Mouse (Mus musculus) forebrain, embryonic 10.5 days (tissue): ENCODE measurements around the gene Exoc1. TPM values are rescaled to one million over a fixed set of nuclear protein-coding genes. Genes with fewer than 3 reads are reported as not detected.
A peak's percentile ranks its signal among the peaks of the same experiment; 100 is the strongest.

Experiments used
- DNase-seq: peaks from one replicate; pipeline ENCODE4 v3.0.0-alpha.2; 2017; ENCODE audit warnings: low spot score; ENCODE audit errors: extremely low spot score
- H3K27ac ChIP-seq: fragments of 300-500 bp; sonication (generic); 2 replicates; pipeline ENCODE4 v1.5.1; 2016; ENCODE audit warnings: mild to moderate bottlenecking
- H3K27me3 ChIP-seq: fragments of 300-500 bp; sonication (generic); 2 replicates; pipeline ENCODE4 v1.6.1; 2016; ENCODE audit warnings: mild to moderate bottlenecking; ENCODE audit not compliant: poor library complexity, severe bottlenecking
- H3K36me3 ChIP-seq: fragments of 300-500 bp; sonication (generic); replicated peaks from 2 replicates; pipeline ENCODE4 v1.6.1; 2016; ENCODE audit warnings: mild to moderate bottlenecking, moderate library complexity
- H3K4me1 ChIP-seq: fragments of 300-500 bp; sonication (generic); 2 replicates; pipeline ENCODE4 v1.6.1; 2016
- H3K4me3 ChIP-seq: fragments of 300-500 bp; sonication (generic); 2 replicates; pipeline ENCODE4 v1.5.1; 2016; ENCODE audit warnings: mild to moderate bottlenecking, moderate library complexity
- H3K9me3 ChIP-seq: fragments of 300-500 bp; sonication (generic); 2 replicates; pipeline ENCODE4 v1.6.1; 2016; ENCODE audit warnings: mild to moderate bottlenecking, moderate library complexity
- WGBS: fragments of 180-500 bp; shearing (Covaris S2); methylation state at CpG from one replicate; pipeline ENCODE4 v1.1.7; 2016; 5-methylcytosine and 5-hydroxymethylcytosine counted together
- polyA plus RNA-seq: library from polyadenylated mRNA; unstranded; fragments of >200 nt; fragmentation: Nextera tagmentation; extraction: Ambion mirVana; gene quantifications from 2 replicates; pipeline ENCODE4 v1.2.1, GENCODE M21; 2016

Exoc1 gene
- polyA plus RNA-seq, 1 experiment from 2014 or later, result 45.6 TPM

- WGBS, result 92% methylated on average over 8 of the region's 8 CpGs
Observed at GRCm38 (mm10) chr5:76550426-76550825, 21.3 kb downstream of the Exoc1 start.

GRCm38 (mm10) chr5:76565321-76565720, 36.2 kb downstream of the Exoc1 start:
- peaks cover 90% of the 10 kb centered on the region for H3K36me3 ChIP-seq
- WGBS, result 32% methylated on average over 3 of the region's 3 CpGs

More at GRCm38 (mm10) chr5:76550426-76550825, 21.3 kb downstream of the Exoc1 start:
- no peak overlapping the region for H3K27ac ChIP-seq
- H3K4me1 ChIP-seq, result no peaks in the 10 kb centered on the region
- H3K36me3 ChIP-seq, result peaks cover 55% of the 10 kb centered on the region
- H3K4me3 ChIP-seq, result no peak overlapping the region
- no peak for DNase-seq
- no peaks in the 10 kb centered on the region for H3K27me3 ChIP-seq
- H3K9me3 ChIP-seq, result no peaks in the 10 kb centered on the region

GRCm38 (mm10) chr5:76574251-76574650, 45.1 kb downstream of the Exoc1 start:
- 82% methylated on average over 7 of the region's 7 CpGs for WGBS
- no peaks in the 10 kb centered on the region for H3K27me3 ChIP-seq
- H3K9me3 ChIP-seq, result peaks cover 12% of the 10 kb centered on the region
- H3K36me3 ChIP-seq, result peaks cover 30% of the 10 kb centered on the region
- H3K4me3 ChIP-seq, result no peak overlapping the region
- no peak for DNase-seq
- no peak overlapping the region for H3K27ac ChIP-seq
- no peaks in the 10 kb centered on the region for H3K4me1 ChIP-seq

More at GRCm38 (mm10) chr5:76565321-76565720, 36.2 kb downstream of the Exoc1 start:
- no peak overlapping the region for H3K4me3 ChIP-seq
- H3K27me3 ChIP-seq, result no peaks in the 10 kb centered on the region
- H3K27ac ChIP-seq, result no peak overlapping the region
- H3K9me3 ChIP-seq, result no peaks in the 10 kb centered on the region
- no peaks in the 10 kb centered on the region for H3K4me1 ChIP-seq
- DNase-seq, result peak; percentile 63

- no peaks in the 10 kb centered on the region for H3K4me1 ChIP-seq
- peaks cover 12% of the 10 kb centered on the region for H3K9me3 ChIP-seq
- 67% methylated on average over 3 of the region's 3 CpGs for WGBS
- 0 out of 2 replicates have a peak, but pooled peaks cover 4% of the 10 kb centered on the region for H3K36me3 ChIP-seq
- no peak overlapping the region for H3K27ac ChIP-seq
- DNase-seq, result no peak
- no peak overlapping the region for H3K4me3 ChIP-seq
- no peaks in the 10 kb centered on the region for H3K27me3 ChIP-seq
Observed at GRCm38 (mm10) chr5:76577026-76577425, 47.9 kb downstream of the Exoc1 start.

DNA sequence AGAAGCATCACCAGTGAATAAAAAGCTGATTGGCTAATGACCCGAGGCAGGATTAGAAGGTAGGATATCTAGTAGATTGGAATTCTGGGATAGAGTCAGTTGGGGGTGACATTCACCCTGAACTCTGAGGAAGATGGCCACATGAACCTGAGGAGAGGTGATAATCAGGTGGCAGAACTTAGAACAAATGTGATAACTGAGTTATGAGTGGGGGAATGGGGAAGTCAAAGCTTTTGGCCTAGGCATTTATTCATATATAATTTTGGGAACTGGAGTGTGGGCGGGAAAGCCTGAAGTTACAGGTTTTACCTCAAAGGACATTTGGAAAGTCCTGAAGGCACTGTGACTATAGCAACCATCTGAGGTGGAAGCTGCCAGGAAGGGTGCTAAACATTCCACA, 56.3 kb downstream of the Exoc1 start:
- H3K4me3 ChIP-seq, result no peak overlapping the region
- H3K27ac ChIP-seq, result no peak overlapping the region
- no peaks in the 10 kb centered on the region for H3K27me3 ChIP-seq
- 93% methylated on average over 2 of the region's 2 CpGs for WGBS
- no peaks in the 10 kb centered on the region for H3K9me3 ChIP-seq
- no peak for DNase-seq
- H3K36me3 ChIP-seq, result no peaks in the 10 kb centered on the region
- H3K4me1 ChIP-seq, result peaks cover 15% of the 10 kb centered on the region

GRCm38 (mm10) chr5:76588551-76589283, 59.6 kb downstream of the Exoc1 start, which contains the start of gene Cep135:
Gene Cep135, plus strand, starts transcription at chr5:76588698.
- Histone ChIP-seq H3K27me3 (no peaks in the 10 kb centered on the region), H3K9me3 (no peaks in the 10 kb centered on the region), H3K4me1 (peaks cover 17% of the 10 kb centered on the region), H3K27ac (peak within 1 kb of the TSS; percentile 98), H3K4me3 (peak within 1 kb of the TSS; percentile 89), H3K36me3 (peaks cover 22% of the 10 kb centered on the region)
- under 1% methylated on average over 92 of the region's 92 CpGs for WGBS
- peak; percentile 89 for DNase-seq

DNA sequence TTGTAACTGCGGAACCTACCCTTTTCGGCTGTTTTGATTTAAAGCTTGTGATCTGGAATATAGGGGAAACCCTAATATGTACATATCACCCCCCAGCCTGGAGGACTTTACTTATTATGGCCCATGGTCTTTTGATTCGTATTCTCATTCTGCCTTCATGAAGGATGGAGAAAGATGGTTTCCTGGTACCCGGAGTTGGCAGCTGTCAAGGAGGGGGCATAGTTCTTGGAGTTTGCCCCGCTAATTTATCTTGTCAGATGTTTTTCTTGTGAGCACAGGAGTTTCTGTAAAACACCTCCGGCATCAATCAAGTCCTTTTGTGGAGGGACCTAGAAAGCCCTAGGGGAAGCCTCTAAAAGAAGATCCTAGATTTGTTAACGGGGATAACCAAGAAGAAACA, 60.2 kb downstream of the Exoc1 start:
- peak overlapping the region; percentile 98 for H3K27ac ChIP-seq
- H3K36me3 ChIP-seq, result peaks cover 28% of the 10 kb centered on the region
- H3K27me3 ChIP-seq, result no peaks in the 10 kb centered on the region
- H3K4me1 ChIP-seq, result peaks cover 17% of the 10 kb centered on the region
- peak overlapping the region; percentile 89 for H3K4me3 ChIP-seq
- 9% methylated on average over 7 of the region's 7 CpGs for WGBS
- no peaks in the 10 kb centered on the region for H3K9me3 ChIP-seq
- DNase-seq, result no peak

GRCm38 (mm10) chr5:76590009-76590408, 60.9 kb downstream of the Exoc1 start:
- Histone ChIP-seq H3K4me1 (peaks cover 17% of the 10 kb centered on the region), H3K27me3 (no peaks in the 10 kb centered on the region), H3K9me3 (no peaks in the 10 kb centered on the region), H3K36me3 (peaks cover 35% of the 10 kb centered on the region), H3K27ac (no peak overlapping the region), H3K4me3 (peak overlapping the region; percentile 89)
- WGBS, result 84% methylated on average over 2 of the region's 2 CpGs
- no peak for DNase-seq

- peaks cover 54% of the 10 kb centered on the region for H3K36me3 ChIP-seq
- no peak overlapping the region for H3K4me3 ChIP-seq
- no peak overlapping the region for H3K27ac ChIP-seq
- H3K9me3 ChIP-seq, result no peaks in the 10 kb centered on the region
- no peaks in the 10 kb centered on the region for H3K27me3 ChIP-seq
- WGBS, result 64% methylated on average over 9 of the region's 9 CpGs
- H3K4me1 ChIP-seq, result peaks cover 17% of the 10 kb centered on the region
- DNase-seq, result no peak
Observed at GRCm38 (mm10) chr5:76591885-76592284, 62.8 kb downstream of the Exoc1 start.

GRCm38 (mm10) chr5:76609702-76610370, 80.7 kb downstream of the Exoc1 start:
- Histone ChIP-seq H3K4me1 (no peaks in the 10 kb centered on the region), H3K27ac (no peak overlapping the region), H3K4me3 (no peak overlapping the region), H3K27me3 (no peaks in the 10 kb centered on the region), H3K9me3 (no peaks in the 10 kb centered on the region), H3K36me3 (peaks cover 99% of the 10 kb centered on the region)
- DNase-seq, result no peak
- WGBS, result 95% methylated on average over 8 of the region's 8 CpGs

GRCm38 (mm10) chr5:76612867-76613499, 83.9 kb downstream of the Exoc1 start:
- no peak for DNase-seq

GRCm38 (mm10) chr5:76615276-76615675, 86.2 kb downstream of the Exoc1 start:
- WGBS, result 94% methylated on average over 8 of the region's 8 CpGs
- Histone ChIP-seq H3K27ac (no peak overlapping the region), H3K4me1 (no peaks in the 10 kb centered on the region), H3K9me3 (no peaks in the 10 kb centered on the region), H3K36me3 (peaks cover 96% of the 10 kb centered on the region), H3K4me3 (no peak overlapping the region), H3K27me3 (no peaks in the 10 kb centered on the region)
- DNase-seq, result no peak

More at GRCm38 (mm10) chr5:76612867-76613499, 83.9 kb downstream of the Exoc1 start:
- Histone ChIP-seq H3K4me1 (no peaks in the 10 kb centered on the region), H3K27ac (no peak overlapping the region), H3K36me3 (peaks cover 96% of the 10 kb centered on the region), H3K27me3 (no peaks in the 10 kb centered on the region), H3K4me3 (no peak overlapping the region), H3K9me3 (no peaks in the 10 kb centered on the region)
- WGBS, result 90% methylated on average over 6 of the region's 6 CpGs
